Mouse (Mus musculus) left cerebral cortex, postnatal 10 days (tissue): Measurements from ENCODE around the gene Epb41l3. TPM values are rescaled to one million over a fixed set of nuclear protein-coding genes. Genes with fewer than 3 reads are reported as not detected.

Experiments used
- DNase-seq, 2 experiments: peaks; one replicate each; pipeline ENCODE4 v3.0.0; 2021 to 2022; ENCODE audit warnings: low spot score in 2 of 2, mixed read lengths in 1 of 2; ENCODE audit errors: extremely low spot score in 1 of 2
- intact Hi-C: fragments of 180-260 bp; cut with DNase I; formaldehyde crosslinking; loops from one replicate; pipeline ENCODE4 v1.15.1; 2025
- total RNA-seq, 2 experiments: library from RNA; stranded (reverse); gene quantifications; 2 replicates each; pipeline ENCODE4 v1.2.3; 2021

Gene Epb41l3
- total RNA-seq, 2 experiments from 2014 or later: 157 to 165 TPM

GRCm38 (mm10) chr17:69158690-69159089 is 83.2 kb downstream of the Epb41l3 start:
- intact Hi-C loops: loop anchor here (10.0 kb wide), 1 partner anchor 186 kb away; no protein-coding TSS in a partner anchor

GRCm38 (mm10) chr17:69162731-69163130 is 87.2 kb downstream of the Epb41l3 start:
- intact Hi-C loops: no loop called here

More at GRCm38 (mm10) chr17:69158690-69159089, 83.2 kb downstream of the Epb41l3 start:
- DNase-seq: no peak

GRCm38 (mm10) chr17:69176949-69177501 is 101.5 kb downstream of the Epb41l3 start:
- intact Hi-C loops: no loop called here
- no peak for DNase-seq

More at GRCm38 (mm10) chr17:69162731-69163130, 87.2 kb downstream of the Epb41l3 start:
- DNase-seq: no peak

GRCm38 (mm10) chr17:69177954-69178353 is 102.5 kb downstream of the Epb41l3 start:
- intact Hi-C loops: no loop called here
- DNase-seq: no peak

GRCm38 (mm10) chr17:69180905-69181559 is 105.5 kb downstream of the Epb41l3 start:
- DNase-seq: peak; percentile 35 to 53
- intact Hi-C loops: no loop called here

- DNase-seq: no peak
- intact Hi-C loops: no loop called here
Measured at GRCm38 (mm10) chr17:69181560-69182316, 106.3 kb downstream of the Epb41l3 start.

- no peak for DNase-seq
- intact Hi-C loops: no loop called here
Measured at GRCm38 (mm10) chr17:69187794-69188193, 112.3 kb downstream of the Epb41l3 start.

- intact Hi-C loops: no loop called here
Measured at GRCm38 (mm10) chr17:69192863-69193493, 117.5 kb downstream of the Epb41l3 start.

GRCm38 (mm10) chr17:69194599-69194998 is 119.1 kb downstream of the Epb41l3 start:
- intact Hi-C loops: no loop called here
- no peak for DNase-seq

More at GRCm38 (mm10) chr17:69192863-69193493, 117.5 kb downstream of the Epb41l3 start:
- DNase-seq: no peak

GRCm38 (mm10) chr17:69195758-69196157 is 120.3 kb downstream of the Epb41l3 start:
- no peak for DNase-seq
- intact Hi-C loops: no loop called here

- DNase-seq: no peak
- intact Hi-C loops: no loop called here
Measured at GRCm38 (mm10) chr17:69196656-69197055, 121.2 kb downstream of the Epb41l3 start.

GRCm38 (mm10) chr17:69198805-69199204 is 123.3 kb downstream of the Epb41l3 start:
- no peak for DNase-seq
- intact Hi-C loops: no loop called here

GRCm38 (mm10) chr17:69199827-69200226 is 124.3 kb downstream of the Epb41l3 start:
- no peak for DNase-seq
- intact Hi-C loops: no loop called here

- DNase-seq: no peak
- intact Hi-C loops: no loop called here
Measured at GRCm38 (mm10) chr17:69200936-69201335, 125.5 kb downstream of the Epb41l3 start.

- DNase-seq: no peak
- intact Hi-C loops: no loop called here
Measured at GRCm38 (mm10) chr17:69205282-69205999, 130.0 kb downstream of the Epb41l3 start.

- DNase-seq: peak in 1 of 2 experiments; percentile 26
- intact Hi-C loops: no loop called here
Measured at GRCm38 (mm10) chr17:69207562-69208312, 132.3 kb downstream of the Epb41l3 start.

- no peak for DNase-seq
- intact Hi-C loops: no loop called here
Measured at GRCm38 (mm10) chr17:69211065-69211464, 135.6 kb downstream of the Epb41l3 start.

GRCm38 (mm10) chr17:69216120-69216519 is 140.6 kb downstream of the Epb41l3 start:
- DNase-seq: no peak
- intact Hi-C loops: no loop called here
